Mouse (Mus musculus): Measurements from ENCODE around the gene Chrna1. TPM values are rescaled to one million over a fixed set of nuclear protein-coding genes. Genes with fewer than 3 reads are reported as not detected.

Chrna1 gene
- polyA plus RNA-seq, 1 experiment, result not detected

DNA sequence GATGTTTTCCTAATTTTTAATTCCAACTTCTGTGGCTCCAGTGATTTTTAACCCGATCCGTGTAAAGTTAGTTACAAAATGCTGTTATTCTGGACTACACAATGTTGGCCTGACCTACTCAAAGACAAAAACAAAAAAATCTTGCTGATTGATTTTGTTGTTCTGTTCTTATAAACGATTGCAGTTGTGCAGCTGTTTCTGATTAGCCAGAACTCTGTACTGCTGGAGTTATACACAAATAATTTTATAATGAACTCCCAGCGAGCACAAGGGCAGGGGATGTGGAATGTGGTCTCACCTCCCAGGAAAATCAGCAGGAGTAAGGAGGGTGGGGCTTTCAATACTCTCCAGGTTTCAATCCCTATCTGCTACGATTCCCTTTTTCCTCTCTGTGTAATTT is 61.2 kb downstream of the Chrna1 start:
- no peak overlapping the region for H3K27ac ChIP-seq (ENCODE audit: insufficient read depth, low read length)
- H3K4me1 ChIP-seq (ENCODE audit: control insufficient read depth, insufficient read depth, low read length), result no peaks in the 10 kb centered on the region

DNA sequence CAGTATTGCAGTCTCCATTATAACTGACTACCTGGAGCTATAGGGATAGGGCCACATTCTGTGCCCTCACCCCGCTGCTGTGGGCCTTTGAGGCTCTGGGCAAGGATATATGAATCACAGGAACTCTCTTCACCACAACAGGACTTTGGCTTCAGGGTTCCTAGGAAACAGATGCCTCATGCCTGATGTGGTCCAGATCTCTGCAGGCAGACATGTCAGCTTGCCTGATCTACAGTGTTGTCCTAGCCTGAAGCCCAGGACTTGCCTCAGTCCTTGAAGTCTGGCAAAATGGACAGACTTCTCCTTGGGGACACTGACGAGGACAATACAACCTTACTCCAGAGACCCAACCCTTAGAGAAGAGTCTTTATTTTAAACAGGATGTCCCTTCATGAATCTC is 61.8 kb downstream of the Chrna1 start:
- Histone ChIP-seq H3K9me3 (replicated peaks; ENCODE audit: control insufficient read depth, insufficient read depth, low read length, poor library complexity, severe bottlenecking) (no peaks in the 10 kb centered on the region), H3K27me3 (ENCODE audit: control insufficient read depth, insufficient read depth, low read length, poor library complexity, severe bottlenecking) (no peaks in the 10 kb centered on the region), H3K9ac (ENCODE audit: low read depth, poor library complexity, severe bottlenecking) (no peak overlapping the region), H3K36me3 (ENCODE audit: control insufficient read depth, insufficient read depth, low read length, poor library complexity, severe bottlenecking) (no peaks in the 10 kb centered on the region), H3K27ac (ENCODE audit: insufficient read depth, low read length) (no peak overlapping the region), H3K4me3 (ENCODE audit: low read depth, low read length) (no peak overlapping the region), H3K4me1 (ENCODE audit: control insufficient read depth, insufficient read depth, low read length) (no peaks in the 10 kb centered on the region)
- TF ChIP-seq EP300 (IDR thresholded peaks at IDR 0.05; ENCODE audit: insufficient read depth, low read depth, low read length) (no peak), POLR2A (IDR thresholded peaks at IDR 0.05; ENCODE audit: insufficient read depth, low read length) (no peak), CTCF (IDR thresholded peaks at IDR 0.05; ENCODE audit: low read depth, low read length) (no peak)

More for the DNA sequence above, 61.2 kb downstream of the Chrna1 start:
- Histone ChIP-seq H3K36me3 (ENCODE audit: control insufficient read depth, insufficient read depth, low read length, poor library complexity, severe bottlenecking) (no peaks in the 10 kb centered on the region), H3K4me3 (ENCODE audit: low read depth, low read length) (no peak overlapping the region), H3K9ac (ENCODE audit: low read depth, poor library complexity, severe bottlenecking) (no peak overlapping the region), H3K9me3 (replicated peaks; ENCODE audit: control insufficient read depth, insufficient read depth, low read length, poor library complexity, severe bottlenecking) (no peaks in the 10 kb centered on the region), H3K27me3 (ENCODE audit: control insufficient read depth, insufficient read depth, low read length, poor library complexity, severe bottlenecking) (no peaks in the 10 kb centered on the region)
- TF ChIP-seq EP300 (IDR thresholded peaks at IDR 0.05; ENCODE audit: insufficient read depth, low read depth, low read length) (no peak), POLR2A (IDR thresholded peaks at IDR 0.05; ENCODE audit: insufficient read depth, low read length) (no peak), CTCF (IDR thresholded peaks at IDR 0.05; ENCODE audit: low read depth, low read length) (no peak)

DNA sequence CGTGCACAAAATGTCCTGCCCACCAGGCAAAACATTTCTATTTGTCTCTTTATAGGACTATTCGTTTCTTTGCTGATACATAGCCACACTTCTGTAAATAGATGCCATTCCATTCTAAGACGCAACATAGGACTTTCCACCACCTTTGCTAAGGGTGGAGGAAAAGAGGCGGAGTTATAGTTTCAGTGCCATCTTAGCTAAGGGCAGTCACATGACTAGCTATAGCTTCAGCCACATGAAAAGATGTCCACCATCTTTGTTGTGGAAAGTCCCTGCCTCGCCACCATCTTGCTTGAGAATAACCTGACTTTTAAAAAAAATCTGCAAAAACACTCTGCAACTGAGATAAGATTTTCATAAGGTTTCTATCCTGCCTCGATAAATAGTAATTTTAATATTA is 66.0 kb downstream of the Chrna1 start:
- Histone ChIP-seq H3K9me3 (replicated peaks; ENCODE audit: control insufficient read depth, insufficient read depth, low read length, poor library complexity, severe bottlenecking) (no peaks in the 10 kb centered on the region), H3K27me3 (ENCODE audit: control insufficient read depth, insufficient read depth, low read length, poor library complexity, severe bottlenecking) (no peaks in the 10 kb centered on the region), H3K36me3 (ENCODE audit: control insufficient read depth, insufficient read depth, low read length, poor library complexity, severe bottlenecking) (no peaks in the 10 kb centered on the region), H3K4me1 (ENCODE audit: control insufficient read depth, insufficient read depth, low read length) (peaks cover 5% of the 10 kb centered on the region), H3K27ac (ENCODE audit: insufficient read depth, low read length) (no peak overlapping the region), H3K4me3 (ENCODE audit: low read depth, low read length) (no peak overlapping the region), H3K9ac (ENCODE audit: low read depth, poor library complexity, severe bottlenecking) (no peak overlapping the region)
- TF ChIP-seq POLR2A (IDR thresholded peaks at IDR 0.05; ENCODE audit: insufficient read depth, low read length) (no peak), CTCF (IDR thresholded peaks at IDR 0.05; ENCODE audit: low read depth, low read length) (no peak), EP300 (IDR thresholded peaks at IDR 0.05; ENCODE audit: insufficient read depth, low read depth, low read length) (no peak)

Other genes with a start within 250 kb of the Chrna1 start
- 1.1 and 1.8 TPM in 2 replicates for gene Gpr155, start 193.8 kb downstream of the Chrna1 start, polyA plus RNA-seq (2011; ENCODE audit: insufficient read depth, insufficient read length, low read depth, missing spikeins)
- gene Wipf1, start 50.6 kb downstream of the Chrna1 start, polyA plus RNA-seq (2011; ENCODE audit: insufficient read depth, insufficient read length, low read depth, missing spikeins), result 7.8 and 11.7 TPM in 2 replicates
- gene Chn1, start 195.0 kb upstream of the Chrna1 start, polyA plus RNA-seq (2011; ENCODE audit: insufficient read depth, insufficient read length, low read depth, missing spikeins), result 20.2 and 25.8 TPM in 2 replicates